Mouse (Mus musculus) lung, postnatal 0 days (tissue): ENCODE measurements around the gene Mgat5b.

Source experiments
- CTCF ChIP-seq: IDR thresholded peaks from 2 replicates; pipeline ENCODE4 v1.5.1; 2016; ENCODE audit warnings: antibody characterized with exemption, mild to moderate bottlenecking
- EP300 ChIP-seq: IDR thresholded peaks from 2 replicates; pipeline ENCODE4 v1.6.1; 2016; ENCODE audit warnings: antibody characterized with exemption, mild to moderate bottlenecking, control low read depth

DNA sequence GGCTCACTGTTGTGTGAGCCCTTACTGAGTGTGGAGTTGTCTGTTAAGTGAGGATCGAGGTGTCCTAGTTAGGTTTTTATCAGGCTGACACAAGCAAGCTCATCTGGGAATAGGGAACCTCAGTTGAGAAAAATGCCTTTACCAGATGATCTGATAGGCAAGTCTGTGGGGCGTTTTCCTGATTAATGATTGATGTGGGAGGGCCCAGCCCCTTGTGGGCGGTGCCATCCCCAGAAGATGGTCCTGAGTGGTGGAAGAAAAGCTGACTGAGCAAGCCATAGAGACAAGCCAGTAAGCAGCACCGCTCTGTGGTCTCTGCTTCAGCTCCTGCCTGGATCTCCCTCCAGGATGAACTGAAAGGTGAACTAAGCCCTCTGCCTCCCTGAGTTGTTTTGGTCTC is 112.6 kb downstream of the Mgat5b start:
- no peak for TF ChIP-seq CTCF
- no peak for TF ChIP-seq EP300
